Mouse (Mus musculus) liver, adult 2 months (tissue): Measurements from ENCODE around the gene Dnajc3.

Experiments used
- CTCF ChIP-seq: fragments of 200-500 bp; IDR thresholded peaks from 2 replicates; pipeline ENCODE4 v1.5.1; 2011; ENCODE audit warnings: low read depth, low read length, control low read depth
- POLR2A ChIP-seq: fragments of 200-500 bp; IDR thresholded peaks from 2 replicates; pipeline ENCODE4 v1.6.1; 2011; ENCODE audit warnings: low read length, control low read depth; ENCODE audit not compliant: insufficient read depth; ENCODE audit errors: extremely low read depth

DNA sequence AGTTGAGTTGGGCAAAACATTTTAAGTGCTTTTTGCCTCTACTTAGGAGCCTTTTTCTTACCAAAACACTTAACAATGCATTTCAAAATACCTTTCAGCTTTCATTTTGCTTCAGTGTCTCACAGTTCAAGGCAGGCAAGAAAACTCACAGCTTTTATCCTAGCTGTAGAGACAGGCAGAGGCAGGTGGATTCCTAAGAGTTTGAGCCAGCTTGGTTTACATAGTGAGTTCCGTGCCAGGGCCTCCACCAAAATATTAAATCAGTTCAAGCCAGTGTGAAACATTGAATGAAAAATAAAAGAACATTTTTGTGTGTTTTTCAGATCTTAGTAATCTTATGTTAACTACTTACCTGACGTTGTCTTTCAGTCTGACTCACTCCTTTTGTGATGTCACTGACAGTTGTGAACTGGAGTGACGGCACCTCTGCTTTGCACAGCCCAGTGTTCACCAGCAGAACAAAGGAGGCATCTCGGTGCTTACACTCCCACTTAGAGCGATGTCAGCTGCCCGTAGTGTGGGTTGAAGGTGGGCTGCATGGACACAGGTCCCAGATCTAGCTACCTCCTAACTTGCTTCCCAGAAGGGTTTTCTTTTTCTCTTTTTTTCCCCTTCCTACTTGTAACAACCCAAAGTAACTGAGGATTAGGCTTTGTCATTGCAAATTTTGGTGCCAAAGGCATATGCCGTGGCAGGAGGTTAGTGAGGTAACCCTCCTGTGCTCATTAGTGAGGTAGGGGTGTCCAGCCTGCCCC is 42.0 kb downstream of the Dnajc3 start:
- TF ChIP-seq POLR2A (no peak), CTCF (no peak)
